Mouse (Mus musculus) sigmoid colon, adult 10 weeks (tissue): ENCODE data around the gene Ascl1. TPM values are rescaled to one million over a fixed set of nuclear protein-coding genes. Genes with fewer than 3 reads are reported as not detected.

Experiments
- polyA plus RNA-seq: library from polyadenylated mRNA; stranded (reverse); fragments of 350-450 nt; fragmentation: Illumina TruSeq; extraction: RNeasy Lipid Tissue Mini Kit (QIAGEN cat#74804); gene quantifications from one replicate; pipeline ENCODE4 v1.2.3, GENCODE M21; 2014; ENCODE audit warnings: low read depth, low replicate concordance

Ascl1 gene
- 0.66 TPM for polyA plus RNA-seq

GRCm38 (mm10) chr10:87493576-87493975 lies at the start of gene Ascl1:
TSS of gene Ascl1 (minus strand) at chr10:87493660.

GRCm38 (mm10) chr10:87521646-87522045 lies 28.2 kb upstream of the Ascl1 start, which contains the start of gene Pah:
TSS of gene Pah (plus strand) at chr10:87521795.

Other genes starting within 250 kb of the Ascl1 start
- not detected for gene Pah, start 28.1 kb upstream of the Ascl1 start, polyA plus RNA-seq